Mouse (Mus musculus): Measurements from ENCODE around the gene Zfp869. TPM values are rescaled to one million over a fixed set of nuclear protein-coding genes. Genes with fewer than 3 reads are reported as not detected.
"Not testable (repeated sequence)": the region's sequence is repeated elsewhere in the genome, so short reads cannot be mapped to it uniquely, and the experiment has no call there.

Zfp869 gene
- total and polyA plus RNA-seq, 3 experiments: 3.0 to 15.7 (median 14.6) TPM

DNA sequence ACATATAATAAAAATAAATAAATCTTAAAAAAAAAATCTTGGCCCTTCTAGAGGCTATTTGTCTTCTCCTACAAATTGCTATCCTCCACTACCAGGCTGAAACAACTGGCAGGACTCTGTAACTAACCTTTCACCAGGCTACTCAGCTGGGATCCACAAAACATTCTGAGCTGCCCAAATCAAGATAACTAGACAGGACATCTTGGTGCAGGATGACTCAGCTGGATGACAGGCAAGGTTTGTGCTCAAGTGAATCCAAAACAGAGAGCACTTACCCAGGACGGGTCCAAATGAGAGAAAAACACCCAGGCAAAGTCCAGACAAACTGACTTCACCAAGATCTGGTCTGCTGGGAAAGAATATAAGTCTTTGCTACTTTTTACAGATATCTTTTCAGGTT lies 25.0 kb upstream of the Zfp869 start:
- no peaks in the 10 kb centered on the region for H3K27me3 ChIP-seq (ENCODE audit: control insufficient read depth, insufficient read depth, low read length)
- no peak overlapping the region for H3K4me3 ChIP-seq
- no peaks in the 10 kb centered on the region for H3K79me2 ChIP-seq (replicated peaks; ENCODE audit: control insufficient read depth, insufficient read depth, low read length)
- TF ChIP-seq EP300 (IDR thresholded peaks at IDR 0.05; ENCODE audit: insufficient read depth, low read depth, low read length) (no peak), CTCF (IDR thresholded peaks at IDR 0.05) (no peak), POLR2A (IDR thresholded peaks at IDR 0.05; ENCODE audit: insufficient read depth, low read depth, low read length) (no peak)
- DNase-seq: no peak
- H3K9ac ChIP-seq (ENCODE audit: low read depth, low read length): no peak overlapping the region
- intact Hi-C loops (cut with DNase I): no loop called here
- no peaks in the 10 kb centered on the region for H3K4me1 ChIP-seq (ENCODE audit: control insufficient read depth, insufficient read depth, low read length)
- WGBS: 75% methylated on average over 1 of the region's 1 CpGs
- H3K27ac ChIP-seq: no peak overlapping the region
- no peaks in the 10 kb centered on the region for H3K36me3 ChIP-seq (ENCODE audit: control insufficient read depth, insufficient read depth, low read length)

DNA sequence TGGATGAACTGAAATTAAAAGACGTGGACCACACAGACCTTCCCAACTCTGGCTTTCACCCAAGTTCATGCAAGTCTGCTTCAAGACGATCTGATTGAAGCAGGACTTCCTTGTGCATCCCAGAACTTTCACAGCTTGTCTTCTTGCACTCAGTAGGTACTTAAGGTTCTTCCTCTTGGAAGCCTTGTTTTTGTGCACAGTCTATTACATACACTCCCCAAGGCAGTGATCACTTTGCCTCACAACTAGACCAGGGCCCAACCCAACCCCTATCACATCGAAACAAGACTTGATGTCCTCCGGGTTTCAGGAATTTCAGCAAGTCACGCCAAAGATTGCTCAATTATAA lies 6.7 kb upstream of the Zfp869 start:
- 44% methylated on average over 5 of the region's 5 CpGs for WGBS
- H3K9ac ChIP-seq (ENCODE audit: low read depth, low read length): peak overlapping the region; percentile 13; the same call in 1 of the 2 replicates

DNA sequence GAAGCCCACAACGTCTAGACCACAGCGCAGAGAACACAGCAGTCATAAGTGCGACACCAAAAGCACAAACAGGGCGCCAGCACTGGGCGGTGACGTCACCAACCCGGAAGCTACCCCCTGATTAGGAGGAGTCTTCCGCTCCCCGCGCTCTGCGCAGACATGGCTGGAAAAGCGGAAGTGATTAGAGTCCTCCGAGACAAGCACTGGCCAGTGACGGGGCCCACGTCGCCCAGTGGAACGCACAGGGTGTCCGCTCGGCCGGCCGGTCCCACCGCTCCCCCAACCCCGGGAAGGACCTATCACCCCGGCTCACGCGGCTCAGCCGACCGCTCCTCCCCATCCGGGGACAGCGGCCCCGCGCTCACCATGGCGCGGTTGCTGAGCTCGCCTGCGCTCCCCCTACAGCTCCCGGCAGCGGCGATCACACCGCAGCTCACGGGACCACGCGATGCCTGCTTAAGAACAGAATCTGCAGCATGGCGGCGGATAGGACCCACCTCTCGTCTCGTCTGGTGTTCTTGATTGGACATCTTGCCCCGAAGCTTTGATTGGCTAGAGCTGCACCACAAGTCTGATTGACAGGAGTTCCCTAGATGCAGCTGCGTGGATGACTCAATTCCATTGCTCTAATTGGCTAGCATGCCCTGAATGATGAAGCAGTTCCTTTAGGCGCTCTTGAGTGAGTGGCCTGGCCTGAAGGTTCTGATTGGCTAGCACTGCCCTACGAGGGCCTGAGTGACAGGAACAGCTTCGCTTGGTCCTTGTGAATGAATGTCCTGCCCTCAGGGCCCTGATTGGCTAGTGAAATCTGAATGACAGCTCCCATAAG lies 6.1 kb upstream of the Zfp869 start:
- DNase-seq: peak; percentile 92 to 97
- Histone ChIP-seq H3K4me3 (peak overlapping the region; percentile 76), H3K9ac (ENCODE audit: low read depth, low read length) (peak overlapping the region; percentile 97), H3K36me3 (ENCODE audit: control insufficient read depth, insufficient read depth, low read length) (peaks cover 11% of the 10 kb centered on the region; the same call in 1 of the 2 replicates), H3K27ac (peak overlapping the region; percentile 99), H3K27me3 (ENCODE audit: control insufficient read depth, insufficient read depth, low read length) (no peaks in the 10 kb centered on the region), H3K4me1 (ENCODE audit: control insufficient read depth, insufficient read depth, low read length) (peaks cover 6% of the 10 kb centered on the region), H3K79me2 (replicated peaks; ENCODE audit: control insufficient read depth, insufficient read depth, low read length) (peaks cover 8% of the 10 kb centered on the region)
- intact Hi-C loops (cut with DNase I): loop anchor here (1.0 to 10.0 kb wide), 5 partner anchors 33 to 186 kb away; partner anchors contain the start of genes Atp13a1, Gm20422, Ndufa13 and Tssk6
- under 1% methylated on average over 52 of the region's 52 CpGs for WGBS
- TF ChIP-seq EP300 (IDR thresholded peaks at IDR 0.05; ENCODE audit: insufficient read depth, low read depth, low read length): peak; percentile 83; the same call in 1 of the 2 replicates
- peak; percentile 87 for TF ChIP-seq POLR2A (IDR thresholded peaks at IDR 0.05; ENCODE audit: insufficient read depth, low read depth, low read length)
- TF ChIP-seq CTCF (IDR thresholded peaks at IDR 0.05): no peak

More for the DNA sequence above, 6.7 kb upstream of the Zfp869 start:
- Histone ChIP-seq H3K4me3 (peak overlapping the region; percentile 76), H3K27me3 (ENCODE audit: control insufficient read depth, insufficient read depth, low read length) (no peaks in the 10 kb centered on the region), H3K79me2 (replicated peaks; ENCODE audit: control insufficient read depth, insufficient read depth, low read length) (peaks cover 8% of the 10 kb centered on the region), H3K4me1 (ENCODE audit: control insufficient read depth, insufficient read depth, low read length) (peaks cover 6% of the 10 kb centered on the region), H3K36me3 (ENCODE audit: control insufficient read depth, insufficient read depth, low read length) (peaks cover 11% of the 10 kb centered on the region; the same call in 1 of the 2 replicates), H3K27ac (peak overlapping the region; percentile 47)
- TF ChIP-seq EP300 (IDR thresholded peaks at IDR 0.05; ENCODE audit: insufficient read depth, low read depth, low read length) (no peak), POLR2A (IDR thresholded peaks at IDR 0.05; ENCODE audit: insufficient read depth, low read depth, low read length) (no peak), CTCF (IDR thresholded peaks at IDR 0.05) (no peak)
- no peak for DNase-seq
- intact Hi-C loops (cut with DNase I): loop anchor here (1.0 to 10.0 kb wide), 4 partner anchors 32 to 185 kb away; partner anchors contain the start of genes Atp13a1, Gm20422, Ndufa13 and Tssk6

DNA sequence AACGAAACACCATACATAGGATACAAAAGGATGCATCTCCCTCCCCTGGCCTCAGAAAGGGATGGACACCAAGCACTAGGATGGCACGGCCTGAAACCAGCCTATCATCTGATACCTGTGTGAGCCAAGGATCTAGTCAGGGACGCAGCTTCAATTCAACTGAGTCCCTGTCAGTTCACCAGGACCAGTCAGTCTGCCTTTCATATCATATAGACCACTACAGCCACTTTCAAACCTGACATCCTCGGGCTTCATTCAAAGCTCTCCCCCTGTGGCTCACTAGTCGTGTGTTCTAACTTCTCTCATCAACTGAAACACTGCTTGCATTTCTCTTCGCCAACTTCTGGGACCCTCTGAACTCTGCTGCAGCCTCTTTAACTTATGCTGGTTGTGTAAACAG lies 4.8 kb upstream of the Zfp869 start:
- H3K4me1 ChIP-seq (ENCODE audit: control insufficient read depth, insufficient read depth, low read length): peaks cover 6% of the 10 kb centered on the region
- H3K9ac ChIP-seq (ENCODE audit: low read depth, low read length): peak overlapping the region; percentile 1
- peaks cover 8% of the 10 kb centered on the region for H3K79me2 ChIP-seq (replicated peaks; ENCODE audit: control insufficient read depth, insufficient read depth, low read length)
- no peak for TF ChIP-seq POLR2A (IDR thresholded peaks at IDR 0.05; ENCODE audit: insufficient read depth, low read depth, low read length)
- 68% methylated on average over 6 of the region's 6 CpGs for WGBS
- peak overlapping the region; percentile 76 for H3K4me3 ChIP-seq
- no peak for DNase-seq
- no peaks in the 10 kb centered on the region for H3K27me3 ChIP-seq (ENCODE audit: control insufficient read depth, insufficient read depth, low read length)
- no peak overlapping the region for H3K27ac ChIP-seq
- peaks cover 11% of the 10 kb centered on the region for H3K36me3 ChIP-seq (ENCODE audit: control insufficient read depth, insufficient read depth, low read length)
- intact Hi-C loops (cut with DNase I): loop anchor here (2.0 to 10.0 kb wide), 4 partner anchors 59 to 187 kb away; partner anchors contain the start of genes Atp13a1, Gm20422, Ndufa13 and Tssk6

DNA sequence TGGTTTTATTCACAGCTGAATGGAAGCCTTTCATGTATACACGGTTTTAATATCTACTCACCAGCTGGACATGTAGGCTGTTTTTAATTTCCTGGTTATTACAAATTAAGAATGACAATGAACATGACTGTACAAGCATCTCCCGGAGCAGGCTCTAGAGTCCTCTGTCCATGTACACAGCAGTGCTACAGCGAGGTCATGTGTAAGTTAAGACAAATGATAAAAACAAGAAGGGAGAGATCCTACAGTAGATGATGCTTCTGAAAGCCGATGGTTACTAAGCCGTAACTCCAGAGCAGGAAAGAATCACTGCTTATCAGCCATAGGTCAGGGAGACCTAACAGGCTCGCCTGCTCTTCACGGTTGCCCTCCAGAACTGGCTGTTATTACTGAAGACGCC lies 3.0 kb upstream of the Zfp869 start:
- Histone ChIP-seq H3K27me3 (ENCODE audit: control insufficient read depth, insufficient read depth, low read length) (no peaks in the 10 kb centered on the region), H3K4me3 (no peak overlapping the region), H3K9ac (ENCODE audit: low read depth, low read length) (no peak overlapping the region), H3K36me3 (ENCODE audit: control insufficient read depth, insufficient read depth, low read length) (peaks cover 19% of the 10 kb centered on the region), H3K4me1 (ENCODE audit: control insufficient read depth, insufficient read depth, low read length) (peaks cover 6% of the 10 kb centered on the region), H3K27ac (no peak overlapping the region), H3K79me2 (replicated peaks; ENCODE audit: control insufficient read depth, insufficient read depth, low read length) (peaks cover 8% of the 10 kb centered on the region)
- TF ChIP-seq EP300 (IDR thresholded peaks at IDR 0.05; ENCODE audit: insufficient read depth, low read depth, low read length) (no peak), POLR2A (IDR thresholded peaks at IDR 0.05; ENCODE audit: insufficient read depth, low read depth, low read length) (no peak), CTCF (IDR thresholded peaks at IDR 0.05) (no peak)
- 67% methylated on average over 8 of the region's 8 CpGs for WGBS
- intact Hi-C loops (cut with DNase I): loop anchor here (10.0 kb wide), 1 partner anchor 61 kb away; the partner anchor contains the start of gene Gm20422
- DNase-seq: no peak

DNA sequence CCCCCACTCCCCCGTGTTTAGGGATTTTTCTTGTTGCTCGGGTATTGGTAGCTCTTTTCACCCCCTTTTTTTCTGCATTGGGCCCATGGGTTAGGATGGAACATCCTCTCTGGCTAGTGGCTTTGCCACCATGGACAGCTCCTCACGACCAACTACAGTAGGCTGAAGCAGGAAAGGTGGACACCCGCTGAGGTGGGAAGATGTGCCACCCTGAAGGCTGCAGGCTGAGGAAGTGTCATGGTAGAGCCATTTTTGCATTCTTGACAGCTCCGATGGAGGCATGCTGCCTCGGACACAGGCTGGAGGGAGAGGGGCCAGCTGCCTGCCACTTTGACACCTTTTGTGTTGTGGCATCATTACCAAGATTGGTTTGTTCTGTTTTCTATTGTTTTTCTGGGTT lies 8.7 kb downstream of the Zfp869 start:
- Histone ChIP-seq H3K79me2 (replicated peaks; ENCODE audit: control insufficient read depth, insufficient read depth, low read length) (no peaks in the 10 kb centered on the region), H3K36me3 (ENCODE audit: control insufficient read depth, insufficient read depth, low read length) (peaks cover 11% of the 10 kb centered on the region), H3K9ac (ENCODE audit: low read depth, low read length) (no peak overlapping the region), H3K4me1 (ENCODE audit: control insufficient read depth, insufficient read depth, low read length) (no peaks in the 10 kb centered on the region), H3K27me3 (ENCODE audit: control insufficient read depth, insufficient read depth, low read length) (no peaks in the 10 kb centered on the region), H3K27ac (no peak overlapping the region), H3K4me3 (no peak overlapping the region)
- WGBS: 72% methylated on average over 6 of the region's 6 CpGs
- TF ChIP-seq POLR2A (IDR thresholded peaks at IDR 0.05; ENCODE audit: insufficient read depth, low read depth, low read length) (no peak), CTCF (IDR thresholded peaks at IDR 0.05) (no peak), EP300 (IDR thresholded peaks at IDR 0.05; ENCODE audit: insufficient read depth, low read depth, low read length) (no peak)
- DNase-seq: no peak
- intact Hi-C loops (cut with DNase I): no loop called here

DNA sequence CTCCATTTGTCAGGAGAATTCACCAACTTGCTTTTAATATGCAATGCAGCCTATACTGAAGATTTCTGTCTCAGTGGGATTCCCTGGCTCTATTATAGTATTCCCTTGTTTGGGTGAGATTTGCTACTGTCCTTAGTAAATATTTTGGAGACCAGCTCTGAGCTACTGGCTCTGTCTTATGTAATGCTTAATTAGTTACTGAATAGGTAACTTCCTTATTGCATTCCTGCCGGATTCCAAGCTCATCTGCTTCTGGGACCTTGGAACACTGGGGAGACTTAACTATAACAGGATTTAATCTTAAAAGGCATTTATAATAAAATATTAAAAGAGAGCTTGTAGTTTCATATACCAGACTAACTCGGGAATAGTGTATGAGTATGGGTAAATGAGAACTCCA lies 45.5 kb downstream of the Zfp869 start:
- H3K4me3 ChIP-seq; H3K4me1 ChIP-seq (ENCODE audit: control insufficient read depth, insufficient read depth, low read length); H3K79me2 ChIP-seq (replicated peaks; ENCODE audit: control insufficient read depth, insufficient read depth, low read length); H3K9ac ChIP-seq (ENCODE audit: low read depth, low read length); H3K27ac ChIP-seq; H3K27me3 ChIP-seq (ENCODE audit: control insufficient read depth, insufficient read depth, low read length); intact Hi-C loops (cut with DNase I); DNase-seq; H3K36me3 ChIP-seq (ENCODE audit: control insufficient read depth, insufficient read depth, low read length): not testable (repeated sequence)
- WGBS: 80% methylated on average over 2 of the region's 2 CpGs
